Mouse (Mus musculus) thymus, adult 2 months (tissue): ENCODE measurements at regions not wholly inside any gene's neighbourhood (a gene's known extent, or its start where the extent isn't known, plus 50 kb on each side); places are given as distances from the start of the nearest gene placed in this dataset.

Experiments used
- DNase-seq: peaks from one replicate; pipeline ENCODE4 v3.0.0; 2021
- H3K27ac ChIP-seq: fragments of 200-500 bp; 2 replicates; pipeline ENCODE4 v1.5.1; 2012; ENCODE audit warnings: low read length, control low read depth; ENCODE audit not compliant: control insufficient read depth, insufficient read depth
- H3K27me3 ChIP-seq: fragments of 200-500 bp; 2 replicates; pipeline ENCODE4 v1.6.1; 2012; ENCODE audit warnings: mild to moderate bottlenecking, low read length, moderate library complexity, mixed read lengths; ENCODE audit not compliant: control insufficient read depth, insufficient read depth
- H3K36me3 ChIP-seq: fragments of 200-500 bp; 2 replicates; pipeline ENCODE4 v1.6.1; 2012; ENCODE audit warnings: mild to moderate bottlenecking, low read length, moderate library complexity; ENCODE audit not compliant: control insufficient read depth, insufficient read depth
- H3K4me1 ChIP-seq: fragments of 200-500 bp; replicated peaks from 2 replicates; pipeline ENCODE4 v1.6.1; 2012; ENCODE audit warnings: low read length; ENCODE audit not compliant: control insufficient read depth, insufficient read depth
- H3K4me3 ChIP-seq: fragments of 200-500 bp; 2 replicates; pipeline ENCODE4 v1.5.1; 2012; ENCODE audit warnings: mild to moderate bottlenecking, low read length, control low read depth, moderate library complexity; ENCODE audit not compliant: control insufficient read depth, insufficient read depth
- CTCF ChIP-seq: fragments of 200-500 bp; IDR thresholded peaks from 2 replicates; pipeline ENCODE4 v1.5.1; 2012; ENCODE audit warnings: mild to moderate bottlenecking, control low read depth, low read length, moderate library complexity, borderline replicate concordance; ENCODE audit not compliant: control insufficient read depth, poor library complexity, insufficient read depth; ENCODE audit errors: extremely low read depth
- POLR2A ChIP-seq: fragments of 200-500 bp; IDR thresholded peaks from 2 replicates; pipeline ENCODE4 v1.6.1; 2012; ENCODE audit warnings: mild to moderate bottlenecking, low read length, control low read depth, moderate library complexity; ENCODE audit not compliant: control insufficient read depth, poor library complexity, insufficient read depth; ENCODE audit errors: extremely low read depth
- WGBS: fragments of 180-500 bp; shearing (Covaris S2); methylation state at CpG from one replicate; pipeline ENCODE4 v1.1.7; 2018; 5-methylcytosine and 5-hydroxymethylcytosine counted together

- Histone ChIP-seq H3K36me3 (no peaks in the 10 kb centered on the region), H3K27ac (no peak overlapping the region), H3K4me1 (no peaks in the 10 kb centered on the region), H3K27me3 (no peaks in the 10 kb centered on the region), H3K4me3 (no peak overlapping the region)
- no peak for TF ChIP-seq CTCF
- no peak for TF ChIP-seq POLR2A
- no peak for DNase-seq
- WGBS: 84% methylated on average over 11 of the region's 11 CpGs
These were observed 116.2 kb upstream of the Usp24 start for GRCm38 (mm10) chr4:106199833-106200232.

- Histone ChIP-seq H3K27me3 (no peaks in the 10 kb centered on the region), H3K4me3 (no peak overlapping the region), H3K4me1 (no peaks in the 10 kb centered on the region), H3K36me3 (no peaks in the 10 kb centered on the region), H3K27ac (no peak overlapping the region)
- DNase-seq: no peak
- WGBS: 74% methylated on average over 6 of the region's 6 CpGs
- TF ChIP-seq POLR2A (no peak), CTCF (no peak)
These were observed 115.8 kb upstream of the Usp24 start for GRCm38 (mm10) chr4:106200241-106200640.

- Histone ChIP-seq H3K27ac (no peak overlapping the region), H3K4me1 (no peaks in the 10 kb centered on the region), H3K36me3 (no peaks in the 10 kb centered on the region), H3K27me3 (no peaks in the 10 kb centered on the region), H3K4me3 (no peak overlapping the region)
- DNase-seq: no peak
- WGBS: 82% methylated on average over 3 of the region's 3 CpGs
- TF ChIP-seq POLR2A (no peak), CTCF (no peak)
These were observed 113.5 kb upstream of the Usp24 start for GRCm38 (mm10) chr4:106202554-106202953.

- DNase-seq: no peak
- H3K4me3 ChIP-seq: no peak overlapping the region
- H3K27me3 ChIP-seq: no peaks in the 10 kb centered on the region
- 92% methylated on average over 2 of the region's 2 CpGs for WGBS
- no peaks in the 10 kb centered on the region for H3K36me3 ChIP-seq
- H3K27ac ChIP-seq: no peak overlapping the region
- TF ChIP-seq CTCF (no peak), POLR2A (no peak)
- no peaks in the 10 kb centered on the region for H3K4me1 ChIP-seq
These were observed 110.8 kb upstream of the Usp24 start for GRCm38 (mm10) chr4:106205200-106205599.

- H3K27ac ChIP-seq: no peak overlapping the region
- H3K27me3 ChIP-seq: no peaks in the 10 kb centered on the region
- no peak overlapping the region for H3K4me3 ChIP-seq
- 92% methylated on average over 2 of the region's 2 CpGs for WGBS
- DNase-seq: no peak
- H3K36me3 ChIP-seq: no peaks in the 10 kb centered on the region
- no peaks in the 10 kb centered on the region for H3K4me1 ChIP-seq
- TF ChIP-seq CTCF (no peak), POLR2A (no peak)
These were observed 110.0 kb upstream of the Usp24 start for GRCm38 (mm10) chr4:106206023-106206422.

- Histone ChIP-seq H3K27ac (no peak overlapping the region), H3K27me3 (no peaks in the 10 kb centered on the region), H3K4me1 (no peaks in the 10 kb centered on the region), H3K36me3 (no peaks in the 10 kb centered on the region), H3K4me3 (no peak overlapping the region)
- TF ChIP-seq CTCF (no peak), POLR2A (no peak)
- 80% methylated on average over 11 of the region's 11 CpGs for WGBS
- no peak for DNase-seq
These were observed 106.5 kb upstream of the Usp24 start for GRCm38 (mm10) chr4:106209465-106209864.

GRCm38 (mm10) chr4:106209975-106210374, 106.0 kb upstream of the Usp24 start:
- no peak overlapping the region for H3K27ac ChIP-seq
- WGBS: 100% methylated on average over 1 of the region's 1 CpGs
- no peak overlapping the region for H3K4me3 ChIP-seq
- TF ChIP-seq CTCF (peak; percentile 67; the same call in 1 of the 2 replicates), POLR2A (no peak)
- H3K27me3 ChIP-seq: no peaks in the 10 kb centered on the region
- no peaks in the 10 kb centered on the region for H3K4me1 ChIP-seq
- peak; percentile 29 for DNase-seq
- H3K36me3 ChIP-seq: no peaks in the 10 kb centered on the region
